Mouse (Mus musculus) bone marrow macrophage, adult 2 months (primary cell): ENCODE results near the gene Gm6871. TPM values are rescaled to one million over a fixed set of nuclear protein-coding genes. Genes with fewer than 3 reads are reported as not detected.
"Not testable (repeated sequence)": the region's sequence is repeated elsewhere in the genome, so short reads cannot be mapped to it uniquely, and the experiment has no call there.

ENCODE experiments used
- H3K27ac ChIP-seq: 2 replicates; pipeline ENCODE4 v1.5.1; 2012; ENCODE audit warnings: low read depth, low read length; ENCODE audit not compliant: insufficient read depth
- H3K4me1 ChIP-seq: 2 replicates; pipeline ENCODE4 v1.6.1; 2012; ENCODE audit warnings: low read length; ENCODE audit not compliant: control insufficient read depth, insufficient read depth
- H3K4me3 ChIP-seq: 2 replicates; pipeline ENCODE4 v1.5.1; 2012; ENCODE audit warnings: mild to moderate bottlenecking, low read length, moderate library complexity; ENCODE audit not compliant: insufficient read depth
- CTCF ChIP-seq: IDR thresholded peaks from 2 replicates; pipeline ENCODE4 v1.5.1; 2012; ENCODE audit warnings: low read depth, mild to moderate bottlenecking, low read length, moderate library complexity
- POLR2A ChIP-seq: IDR thresholded peaks from 2 replicates; pipeline ENCODE4 v1.6.1; 2012; ENCODE audit warnings: mild to moderate bottlenecking, low read depth, low read length, borderline replicate concordance
- polyA plus RNA-seq: library from polyadenylated mRNA; stranded (reverse); fragments of >200 nt; gene quantifications from 2 replicates; pipeline ENCODE4 v1.2.4, GENCODE M21; 2012; ENCODE audit not compliant: missing spikeins, insufficient read depth, insufficient read length

Gene Gm6871
- polyA plus RNA-seq, 1 experiment, result not detected

DNA sequence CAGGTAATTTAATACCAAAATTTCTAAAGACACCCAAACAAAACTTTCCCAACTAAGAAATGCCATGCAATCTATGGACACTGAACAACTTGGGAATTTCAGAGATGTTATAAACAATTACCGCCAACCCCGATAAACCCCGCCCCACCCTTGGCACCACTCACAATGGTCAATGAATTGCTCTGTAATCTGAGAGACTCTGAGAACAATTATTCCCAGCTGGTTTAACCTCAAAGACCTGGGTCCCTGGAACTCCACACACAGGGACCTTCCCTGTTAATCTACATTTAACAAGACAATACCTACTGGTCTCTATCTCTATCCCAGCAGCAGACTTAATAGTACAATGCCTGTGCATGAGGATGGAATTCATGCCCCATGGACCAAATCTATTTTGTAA, 60.8 kb downstream of the Gm6871 start:
- no peaks in the 10 kb centered on the region for H3K4me1 ChIP-seq
- H3K27ac ChIP-seq, result no peak overlapping the region
- TF ChIP-seq POLR2A (no peak), CTCF (no peak)
- H3K4me3 ChIP-seq, result no peak overlapping the region

DNA sequence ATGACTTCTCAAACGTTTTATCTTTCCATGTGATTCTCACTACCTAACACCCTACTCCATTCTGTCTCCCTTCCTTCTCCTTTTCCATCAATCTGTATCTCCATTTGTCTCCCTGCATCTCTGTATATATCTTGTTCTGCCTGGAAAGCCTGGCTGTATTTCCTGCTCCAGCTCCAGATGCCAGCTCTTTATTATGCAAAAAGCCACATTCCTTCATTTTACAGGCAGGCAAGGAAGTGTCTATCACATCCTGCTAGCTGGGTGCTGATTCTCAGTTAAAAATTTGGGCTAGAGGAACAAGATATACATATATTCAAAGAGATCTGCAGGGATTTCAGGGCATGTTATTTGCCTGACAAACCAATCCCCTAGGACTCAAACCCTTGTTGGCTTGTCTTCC, 61.3 kb downstream of the Gm6871 start:
- no peak overlapping the region for H3K4me3 ChIP-seq
- no peak overlapping the region for H3K27ac ChIP-seq
- TF ChIP-seq CTCF (no peak), POLR2A (no peak)
- no peaks in the 10 kb centered on the region for H3K4me1 ChIP-seq

GRCm38 (mm10) chr7:41502402-41502801, 71.1 kb downstream of the Gm6871 start:
- Histone ChIP-seq H3K4me3 (no peak overlapping the region), H3K27ac (no peak overlapping the region), H3K4me1 (no peaks in the 10 kb centered on the region)
- TF ChIP-seq CTCF (no peak), POLR2A (no peak)

GRCm38 (mm10) chr7:41500151-41500934, 73.1 kb downstream of the Gm6871 start:
- Histone ChIP-seq H3K4me3 (peak overlapping the region; percentile 84), H3K27ac (no peak overlapping the region), H3K4me1 (no peaks in the 10 kb centered on the region)
- TF ChIP-seq CTCF (no peak), POLR2A (no peak)

DNA sequence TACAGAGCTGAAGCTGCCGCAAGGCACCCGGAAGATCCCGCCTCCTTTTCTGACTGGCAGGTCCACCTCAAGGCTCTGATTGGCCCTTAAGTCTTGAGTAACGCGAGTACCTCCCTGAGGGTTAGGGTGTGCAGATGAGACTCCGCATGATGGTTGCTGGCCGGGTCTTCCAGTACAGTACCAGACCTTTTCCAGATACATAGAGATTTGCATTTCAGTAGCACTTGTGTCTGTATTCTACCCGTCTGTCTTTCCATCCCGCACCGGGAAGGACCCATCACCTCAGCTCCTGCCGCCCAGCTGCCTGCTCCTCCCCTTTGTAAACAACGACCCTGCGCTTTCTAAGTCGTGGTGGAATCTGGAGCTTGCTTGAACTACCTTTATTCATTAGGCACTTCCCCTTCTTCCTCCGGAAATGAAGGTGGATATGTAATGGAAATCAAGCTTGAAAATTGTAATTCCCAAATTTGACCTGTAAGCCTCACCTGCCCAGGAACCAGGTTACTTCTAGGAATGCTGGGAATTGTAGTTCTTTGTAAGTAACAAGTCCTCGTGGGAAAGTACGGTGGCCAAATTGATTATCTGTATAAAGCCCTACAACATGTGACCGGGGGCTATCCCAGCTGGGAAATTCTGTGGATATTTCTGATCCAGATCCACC, 73.9 kb downstream of the Gm6871 start, which contains the start of the genes Gm20449 and AW146154:
TSS of gene Gm20449 (minus strand) at position 29 of the 661 bp plus-strand sequence.
TSS of gene AW146154 (minus strand) at position 502 of the 661 bp plus-strand sequence.
- TF ChIP-seq CTCF (no peak), POLR2A (no peak)
- H3K4me3 ChIP-seq, result peak within 1 kb of the TSS; percentile 84
- H3K27ac ChIP-seq, result peak within 1 kb of the TSS; percentile 73
- H3K4me1 ChIP-seq, result no peaks in the 10 kb centered on the region

DNA sequence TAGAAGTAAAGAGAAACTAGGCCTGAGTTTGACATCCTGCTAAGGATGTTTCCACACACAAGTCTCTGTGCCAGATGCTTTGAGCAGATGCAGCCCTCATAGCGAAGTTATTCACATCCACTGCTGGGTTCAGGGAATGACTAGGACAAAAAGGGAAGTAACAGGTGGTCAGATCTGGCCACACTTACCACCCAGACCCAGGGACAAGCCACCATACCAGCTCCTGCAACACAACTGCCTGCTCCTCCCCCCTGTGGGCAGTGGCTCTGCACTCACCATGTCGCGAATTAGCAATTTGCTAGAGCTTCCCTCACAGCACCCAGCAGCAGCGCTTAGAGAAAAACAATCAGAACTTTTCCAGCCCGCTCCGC, 74.5 kb downstream of the Gm6871 start:
- H3K4me3 ChIP-seq, result peak overlapping the region; percentile 84
- H3K4me1 ChIP-seq, result not testable (repeated sequence)
- peak overlapping the region; percentile 73 for H3K27ac ChIP-seq

DNA sequence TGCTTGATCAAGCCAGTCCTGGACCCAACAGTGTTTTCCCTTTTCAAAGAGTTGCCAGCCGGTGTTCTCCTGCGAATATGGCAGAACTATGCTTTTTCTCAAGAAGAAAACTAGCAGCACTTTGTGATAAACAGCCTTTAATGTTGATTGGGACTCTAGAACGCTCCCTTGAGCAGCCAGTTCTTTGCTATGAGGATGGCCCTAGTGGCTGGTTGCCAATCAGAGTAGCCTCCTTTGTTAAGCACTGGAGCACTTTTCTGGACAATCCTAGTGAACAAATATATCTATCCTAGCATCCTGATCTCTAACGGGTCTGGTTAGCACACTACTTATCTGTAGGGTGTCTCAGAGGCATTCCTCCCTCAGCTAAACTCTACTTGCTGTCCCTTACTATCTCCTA, 75.0 kb downstream of the Gm6871 start:
- H3K27ac ChIP-seq, H3K4me1 ChIP-seq: not testable (repeated sequence)
- H3K4me3 ChIP-seq, result peak overlapping the region; percentile 84; the same call in 1 of the 2 replicates

DNA sequence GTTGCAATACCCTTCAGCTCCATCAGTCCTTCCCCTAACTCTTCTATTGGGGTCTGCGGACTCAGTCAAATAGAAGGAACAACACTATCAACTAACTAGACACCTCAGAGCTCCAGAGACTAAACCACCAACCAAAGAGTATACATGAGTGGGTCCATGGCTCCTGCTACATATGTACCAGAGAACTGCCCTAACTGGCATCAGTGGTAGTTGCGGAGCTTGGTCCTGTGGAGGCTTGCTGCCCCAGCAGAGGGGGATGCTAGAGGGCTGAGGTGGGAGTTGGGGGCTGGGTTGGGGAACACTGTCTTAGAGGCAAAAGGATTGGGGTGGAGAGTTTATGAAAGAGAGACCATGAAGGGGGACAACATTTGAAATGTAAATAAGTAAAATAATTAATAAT, 75.6 kb downstream of the Gm6871 start:
- Histone ChIP-seq H3K4me3 (no peak overlapping the region), H3K4me1 (no peaks in the 10 kb centered on the region), H3K27ac (no peak overlapping the region)
- no peak for TF ChIP-seq CTCF
- no peak for TF ChIP-seq POLR2A

Other genes with a start within 250 kb of the Gm6871 start
- 21.5 and 21.9 TPM in 2 replicates for gene AI987944, start 180.3 kb downstream of the Gm6871 start, polyA plus RNA-seq
- not detected in 2 replicates for gene Vmn2r57, start 125.0 kb downstream of the Gm6871 start, polyA plus RNA-seq
- gene Gm20449, start 74.2 kb downstream of the Gm6871 start, polyA plus RNA-seq, result 0.16 TPM in 1 of 2 replicates, not detected in the other
- gene AW146154, start 73.8 kb downstream of the Gm6871 start, polyA plus RNA-seq, result 8.9 and 14.2 TPM in 2 replicates
- gene 2610021A01Rik, start 25.6 kb upstream of the Gm6871 start, polyA plus RNA-seq, result 6.7 and 9.9 TPM in 2 replicates
- 12.2 and 15.5 TPM in 2 replicates for gene Zfp788, start 59.5 kb upstream of the Gm6871 start, polyA plus RNA-seq